Mouse (Mus musculus): Measurements from ENCODE around the gene Ccdc50. TPM values are rescaled to one million over a fixed set of nuclear protein-coding genes. Genes with fewer than 3 reads are reported as not detected.

Gene Ccdc50
- polyA plus RNA-seq, 1 experiment from 2014 or later, result 66.0 TPM

GRCm38 (mm10) chr16:27387634-27388611, 746 bp upstream of the Ccdc50 start:
- H3K4me2 ChIP-seq (ENCODE audit: low read depth, low read length, severe bottlenecking), result peak overlapping the region; percentile 24; the same call in 1 of the 2 replicates

GRCm38 (mm10) chr16:27389534-27390282, 1.0 kb downstream of the Ccdc50 start:
- Histone ChIP-seq H3K4me2 (ENCODE audit: low read depth, low read length, severe bottlenecking) (peak overlapping the region; percentile 57), H3K4me3 (ENCODE audit: low read depth, low read length) (peak overlapping the region; percentile 85), H3K4me1 (replicated peaks; ENCODE audit: control insufficient read depth, insufficient read depth, low read length) (peaks cover 5% of the 10 kb centered on the region; the same call in 1 of the 2 replicates), H3K9me3 (ENCODE audit: control insufficient read depth, low read length) (no peaks in the 10 kb centered on the region), H3K27me3 (ENCODE audit: control insufficient read depth, insufficient read depth, low read length) (no peaks in the 10 kb centered on the region), H3K36me3 (ENCODE audit: control insufficient read depth, insufficient read depth, low read length) (no peaks in the 10 kb centered on the region), H3K9ac (ENCODE audit: low read length) (peak overlapping the region; percentile 98), H3K27ac (ENCODE audit: low read depth, low read length) (peak overlapping the region; percentile 88)
- DNase-seq (ENCODE audit: low spot score) (no peak), ATAC-seq (replicated peaks; ENCODE audit: low FRiP score) (peak; percentile 30; the same call in 1 of the 2 replicates)
- WGBS, result 28% methylated on average over 7 of the region's 7 CpGs

More at GRCm38 (mm10) chr16:27387634-27388611, 746 bp upstream of the Ccdc50 start:
- H3K27ac ChIP-seq (ENCODE audit: low read depth, low read length), result no peak overlapping the region
- 54% methylated on average over 12 of the region's 12 CpGs for WGBS
- H3K4me3 ChIP-seq (ENCODE audit: low read depth, low read length), result peak overlapping the region; percentile 85
- no peaks in the 10 kb centered on the region for H3K27me3 ChIP-seq (ENCODE audit: control insufficient read depth, insufficient read depth, low read length)
- peak overlapping the region; percentile 98 for H3K9ac ChIP-seq (ENCODE audit: low read length)
- DNase-seq (ENCODE audit: low spot score) (no peak), ATAC-seq (replicated peaks; ENCODE audit: low FRiP score) (no peak)
- H3K36me3 ChIP-seq (ENCODE audit: control insufficient read depth, insufficient read depth, low read length), result no peaks in the 10 kb centered on the region
- no peaks in the 10 kb centered on the region for H3K9me3 ChIP-seq (ENCODE audit: control insufficient read depth, low read length)
- peaks cover 5% of the 10 kb centered on the region; the same call in 1 of the 2 replicates for H3K4me1 ChIP-seq (replicated peaks; ENCODE audit: control insufficient read depth, insufficient read depth, low read length)

GRCm38 (mm10) chr16:27390306-27390705, 1.6 kb downstream of the Ccdc50 start:
- no peaks in the 10 kb centered on the region for H3K36me3 ChIP-seq (ENCODE audit: control insufficient read depth, insufficient read depth, low read length)
- H3K27ac ChIP-seq (ENCODE audit: low read depth, low read length), result no peak overlapping the region
- H3K4me1 ChIP-seq (replicated peaks; ENCODE audit: control insufficient read depth, insufficient read depth, low read length), result peaks cover 5% of the 10 kb centered on the region; the same call in 1 of the 2 replicates
- H3K4me3 ChIP-seq (ENCODE audit: low read depth, low read length), result peak overlapping the region; percentile 85
- ATAC-seq (replicated peaks; ENCODE audit: low FRiP score) (no peak), DNase-seq (ENCODE audit: low spot score) (no peak)
- no peaks in the 10 kb centered on the region for H3K9me3 ChIP-seq (ENCODE audit: control insufficient read depth, low read length)
- H3K4me2 ChIP-seq (ENCODE audit: low read depth, low read length, severe bottlenecking), result peak overlapping the region; percentile 57
- H3K9ac ChIP-seq (ENCODE audit: low read length), result no peak overlapping the region
- H3K27me3 ChIP-seq (ENCODE audit: control insufficient read depth, insufficient read depth, low read length), result no peaks in the 10 kb centered on the region
- 85% methylated on average over 4 of the region's 4 CpGs for WGBS

- Histone ChIP-seq H3K9me3 (ENCODE audit: control insufficient read depth, low read length) (no peaks in the 10 kb centered on the region), H3K4me3 (ENCODE audit: low read depth, low read length) (no peak overlapping the region), H3K27ac (ENCODE audit: low read depth, low read length) (no peak overlapping the region), H3K36me3 (ENCODE audit: control insufficient read depth, insufficient read depth, low read length) (no peaks in the 10 kb centered on the region), H3K4me2 (ENCODE audit: low read depth, low read length, severe bottlenecking) (no peak overlapping the region), H3K9ac (ENCODE audit: low read length) (no peak overlapping the region), H3K4me1 (replicated peaks; ENCODE audit: control insufficient read depth, insufficient read depth, low read length) (peaks cover 5% of the 10 kb centered on the region; the same call in 1 of the 2 replicates), H3K27me3 (ENCODE audit: control insufficient read depth, insufficient read depth, low read length) (no peaks in the 10 kb centered on the region)
- DNase-seq (ENCODE audit: low spot score) (no peak), ATAC-seq (replicated peaks; ENCODE audit: low FRiP score) (no peak)
- WGBS, result 89% methylated on average over 2 of the region's 2 CpGs
Measured at GRCm38 (mm10) chr16:27391845-27392244, 3.2 kb downstream of the Ccdc50 start.

- ATAC-seq (replicated peaks; ENCODE audit: low FRiP score), result no peak
- Histone ChIP-seq H3K9ac (ENCODE audit: low read length) (no peak overlapping the region), H3K4me1 (replicated peaks; ENCODE audit: control insufficient read depth, insufficient read depth, low read length) (no peaks in the 10 kb centered on the region), H3K36me3 (ENCODE audit: control insufficient read depth, insufficient read depth, low read length) (no peaks in the 10 kb centered on the region), H3K27ac (ENCODE audit: low read depth, low read length) (no peak overlapping the region), H3K27me3 (ENCODE audit: control insufficient read depth, insufficient read depth, low read length) (no peaks in the 10 kb centered on the region), H3K4me3 (ENCODE audit: low read depth, low read length) (no peak overlapping the region), H3K4me2 (ENCODE audit: low read depth, low read length, severe bottlenecking) (no peak overlapping the region), H3K9me3 (ENCODE audit: control insufficient read depth, low read length) (no peaks in the 10 kb centered on the region)
- WGBS, result 91% methylated on average over 4 of the region's 4 CpGs
- DNase-seq (ENCODE audit: low spot score), result no peak
Measured at GRCm38 (mm10) chr16:27395251-27396037, 6.8 kb downstream of the Ccdc50 start.

GRCm38 (mm10) chr16:27396951-27397350, 8.3 kb downstream of the Ccdc50 start:
- ATAC-seq (replicated peaks; ENCODE audit: low FRiP score) (no peak), DNase-seq (ENCODE audit: low spot score) (no peak)
- Histone ChIP-seq H3K4me1 (replicated peaks; ENCODE audit: control insufficient read depth, insufficient read depth, low read length) (no peaks in the 10 kb centered on the region), H3K9ac (ENCODE audit: low read length) (no peak overlapping the region), H3K36me3 (ENCODE audit: control insufficient read depth, insufficient read depth, low read length) (no peaks in the 10 kb centered on the region), H3K27ac (ENCODE audit: low read depth, low read length) (no peak overlapping the region), H3K27me3 (ENCODE audit: control insufficient read depth, insufficient read depth, low read length) (no peaks in the 10 kb centered on the region), H3K9me3 (ENCODE audit: control insufficient read depth, low read length) (no peaks in the 10 kb centered on the region), H3K4me2 (ENCODE audit: low read depth, low read length, severe bottlenecking) (no peak overlapping the region), H3K4me3 (ENCODE audit: low read depth, low read length) (no peak overlapping the region)
- 97% methylated on average over 1 of the region's 1 CpGs for WGBS

- 95% methylated on average over 3 of the region's 3 CpGs for WGBS
- no peak for DNase-seq (ENCODE audit: low spot score)
- no peaks in the 10 kb centered on the region for H3K9me3 ChIP-seq (ENCODE audit: control insufficient read depth, low read length)
- no peak overlapping the region for H3K4me2 ChIP-seq (ENCODE audit: low read depth, low read length, severe bottlenecking)
- no peak for ATAC-seq (replicated peaks; ENCODE audit: low FRiP score)
- no peaks in the 10 kb centered on the region for H3K4me1 ChIP-seq (replicated peaks; ENCODE audit: control insufficient read depth, insufficient read depth, low read length)
- no peaks in the 10 kb centered on the region for H3K36me3 ChIP-seq (ENCODE audit: control insufficient read depth, insufficient read depth, low read length)
- H3K4me3 ChIP-seq (ENCODE audit: low read depth, low read length), result no peak overlapping the region
- no peaks in the 10 kb centered on the region for H3K27me3 ChIP-seq (ENCODE audit: control insufficient read depth, insufficient read depth, low read length)
- H3K27ac ChIP-seq (ENCODE audit: low read depth, low read length), result no peak overlapping the region
- no peak overlapping the region for H3K9ac ChIP-seq (ENCODE audit: low read length)
Measured at GRCm38 (mm10) chr16:27399026-27399718, 10.5 kb downstream of the Ccdc50 start.

All from forebrain, embryonic 11.5 days (tissue).